Mouse (Mus musculus) bone marrow macrophage, adult 2 months (primary cell): ENCODE measurements at regions not wholly inside any gene's neighbourhood (a gene's known extent, or its start where the extent isn't known, plus 50 kb on each side); places are given as distances from the start of the nearest gene placed in this dataset.

Experiments used
- CTCF ChIP-seq: IDR thresholded peaks from 2 replicates; pipeline ENCODE4 v1.5.1; 2012; ENCODE audit warnings: low read depth, mild to moderate bottlenecking, low read length, moderate library complexity
- POLR2A ChIP-seq: IDR thresholded peaks from 2 replicates; pipeline ENCODE4 v1.6.1; 2012; ENCODE audit warnings: mild to moderate bottlenecking, low read depth, low read length, borderline replicate concordance

DNA sequence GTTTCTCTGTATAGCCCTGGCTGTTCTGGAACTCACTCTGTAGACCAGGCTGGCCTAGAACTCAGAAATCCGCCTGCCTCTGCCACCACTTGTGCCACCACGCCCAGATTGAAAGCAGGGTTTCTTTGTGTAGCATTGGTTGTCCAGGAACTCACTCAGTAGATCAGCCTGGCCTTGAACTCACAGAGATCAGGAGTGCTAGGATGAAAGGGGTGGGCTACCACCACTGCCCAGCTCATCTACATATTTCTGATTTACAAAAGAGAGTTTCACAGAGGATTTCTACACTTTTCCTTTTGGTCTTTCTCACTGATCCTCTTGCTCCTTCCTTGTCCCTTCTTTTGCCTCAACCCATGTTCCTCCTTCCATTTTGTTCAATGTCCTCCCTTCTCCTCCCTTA, 53.1 kb upstream of the Lbx1 start:
- TF ChIP-seq POLR2A (no peak), CTCF (no peak)
